Mouse (Mus musculus) testis, adult 2 months (tissue): Measurements from ENCODE around the gene Rps26.

Experiments
- CTCF ChIP-seq: fragments of 200-500 bp; IDR thresholded peaks from 2 replicates; pipeline ENCODE4 v1.5.1; 2012; ENCODE audit warnings: low read depth, mild to moderate bottlenecking, inconsistent platforms, low read length, moderate library complexity; ENCODE audit not compliant: control insufficient read depth, insufficient read depth, insufficient replicate concordance
- POLR2A ChIP-seq: fragments of 200-500 bp; IDR thresholded peaks from 2 replicates; pipeline ENCODE4 v1.6.1; 2012; ENCODE audit warnings: low read depth, mild to moderate bottlenecking, inconsistent platforms, low read length, moderate library complexity; ENCODE audit not compliant: control insufficient read depth

- TF ChIP-seq CTCF (no peak), POLR2A (no peak)
Measured at GRCm38 (mm10) chr10:128627398-128628317, 1.1 kb upstream of the Rps26 start.
